Mouse (Mus musculus) thymus, adult 2 months (tissue): ENCODE results near the gene Lpin2. TPM values are rescaled to one million over a fixed set of nuclear protein-coding genes. Genes with fewer than 3 reads are reported as not detected.

Experiments
- DNase-seq: peaks from one replicate; pipeline ENCODE4 v3.0.0; 2021
- H3K27ac ChIP-seq: fragments of 200-500 bp; 2 replicates; pipeline ENCODE4 v1.5.1; 2012; ENCODE audit warnings: low read length, control low read depth; ENCODE audit not compliant: control insufficient read depth, insufficient read depth
- H3K27me3 ChIP-seq: fragments of 200-500 bp; 2 replicates; pipeline ENCODE4 v1.6.1; 2012; ENCODE audit warnings: mild to moderate bottlenecking, low read length, moderate library complexity, mixed read lengths; ENCODE audit not compliant: control insufficient read depth, insufficient read depth
- H3K36me3 ChIP-seq: fragments of 200-500 bp; 2 replicates; pipeline ENCODE4 v1.6.1; 2012; ENCODE audit warnings: mild to moderate bottlenecking, low read length, moderate library complexity; ENCODE audit not compliant: control insufficient read depth, insufficient read depth
- H3K4me1 ChIP-seq: fragments of 200-500 bp; replicated peaks from 2 replicates; pipeline ENCODE4 v1.6.1; 2012; ENCODE audit warnings: low read length; ENCODE audit not compliant: control insufficient read depth, insufficient read depth
- H3K4me3 ChIP-seq: fragments of 200-500 bp; 2 replicates; pipeline ENCODE4 v1.5.1; 2012; ENCODE audit warnings: mild to moderate bottlenecking, low read length, control low read depth, moderate library complexity; ENCODE audit not compliant: control insufficient read depth, insufficient read depth
- CTCF ChIP-seq: fragments of 200-500 bp; IDR thresholded peaks from 2 replicates; pipeline ENCODE4 v1.5.1; 2012; ENCODE audit warnings: mild to moderate bottlenecking, control low read depth, low read length, moderate library complexity, borderline replicate concordance; ENCODE audit not compliant: control insufficient read depth, poor library complexity, insufficient read depth; ENCODE audit errors: extremely low read depth
- POLR2A ChIP-seq: fragments of 200-500 bp; IDR thresholded peaks from 2 replicates; pipeline ENCODE4 v1.6.1; 2012; ENCODE audit warnings: mild to moderate bottlenecking, low read length, control low read depth, moderate library complexity; ENCODE audit not compliant: control insufficient read depth, poor library complexity, insufficient read depth; ENCODE audit errors: extremely low read depth
- WGBS: fragments of 180-500 bp; shearing (Covaris S2); methylation state at CpG from one replicate; pipeline ENCODE4 v1.1.7; 2018; 5-methylcytosine and 5-hydroxymethylcytosine counted together
- polyA plus RNA-seq: library from polyadenylated mRNA; depleted of rRNA; stranded (reverse); fragments of >200 nt; gene quantifications from 2 replicates; pipeline ENCODE4 v1.2.3, GENCODE M21; 2012

Lpin2 gene
- polyA plus RNA-seq, 1 experiment: 16.7 TPM

- no peak overlapping the region for H3K27ac ChIP-seq
- no peaks in the 10 kb centered on the region for H3K4me1 ChIP-seq
- no peaks in the 10 kb centered on the region for H3K27me3 ChIP-seq
- TF ChIP-seq CTCF (no peak), POLR2A (no peak)
- DNase-seq: no peak
- no peaks in the 10 kb centered on the region for H3K36me3 ChIP-seq
- WGBS: 88% methylated on average over 5 of the region's 5 CpGs
- no peak overlapping the region for H3K4me3 ChIP-seq
These were observed 71.7 kb downstream of the Lpin2 start for GRCm38 (mm10) chr17:71254106-71254505.

GRCm38 (mm10) chr17:71254736-71255135, 72.4 kb downstream of the Lpin2 start:
- 59% methylated on average over 6 of the region's 6 CpGs for WGBS
- DNase-seq: peak; percentile 21

GRCm38 (mm10) chr17:71256068-71256615, 73.8 kb downstream of the Lpin2 start:
- no peak for DNase-seq
- WGBS: 89% methylated on average over 14 of the region's 14 CpGs
- H3K36me3 ChIP-seq: no peaks in the 10 kb centered on the region
- no peak overlapping the region for H3K4me3 ChIP-seq
- no peaks in the 10 kb centered on the region for H3K4me1 ChIP-seq
- no peaks in the 10 kb centered on the region for H3K27me3 ChIP-seq
- TF ChIP-seq CTCF: no peak
- TF ChIP-seq POLR2A: no peak
- no peak overlapping the region for H3K27ac ChIP-seq

More at GRCm38 (mm10) chr17:71254736-71255135, 72.4 kb downstream of the Lpin2 start:
- Histone ChIP-seq H3K4me3 (no peak overlapping the region), H3K36me3 (no peaks in the 10 kb centered on the region), H3K27me3 (no peaks in the 10 kb centered on the region), H3K4me1 (no peaks in the 10 kb centered on the region), H3K27ac (no peak overlapping the region)
- TF ChIP-seq POLR2A (no peak), CTCF (no peak)

- Histone ChIP-seq H3K4me1 (no peaks in the 10 kb centered on the region), H3K27ac (no peak overlapping the region), H3K27me3 (no peaks in the 10 kb centered on the region), H3K36me3 (no peaks in the 10 kb centered on the region), H3K4me3 (no peak overlapping the region)
- DNase-seq: no peak
- TF ChIP-seq CTCF (no peak), POLR2A (no peak)
- WGBS: 33% methylated on average over 13 of the region's 13 CpGs
These were observed 74.6 kb downstream of the Lpin2 start for GRCm38 (mm10) chr17:71256806-71257536.

GRCm38 (mm10) chr17:71259727-71260126, 77.4 kb downstream of the Lpin2 start:
- Histone ChIP-seq H3K27ac (no peak overlapping the region), H3K27me3 (no peaks in the 10 kb centered on the region), H3K4me1 (no peaks in the 10 kb centered on the region), H3K36me3 (no peaks in the 10 kb centered on the region), H3K4me3 (no peak overlapping the region)
- 58% methylated on average over 11 of the region's 11 CpGs for WGBS
- no peak for DNase-seq
- TF ChIP-seq POLR2A: no peak
- TF ChIP-seq CTCF: no peak

GRCm38 (mm10) chr17:71260658-71261057, 78.3 kb downstream of the Lpin2 start:
- no peak overlapping the region for H3K27ac ChIP-seq
- no peak overlapping the region for H3K4me3 ChIP-seq
- WGBS: 83% methylated on average over 3 of the region's 3 CpGs

More at GRCm38 (mm10) chr17:71260658-71261057, 78.3 kb downstream of the Lpin2 start:
- DNase-seq: no peak
- H3K36me3 ChIP-seq: no peaks in the 10 kb centered on the region
- no peak for TF ChIP-seq CTCF
- TF ChIP-seq POLR2A: no peak
- H3K4me1 ChIP-seq: no peaks in the 10 kb centered on the region
- H3K27me3 ChIP-seq: no peaks in the 10 kb centered on the region
